In genomic region chr12:69537243-69537674, GRCm38 (mm10) we compare ENCODE assay signal across 8 mouse cellular contexts. TPM values are rescaled to one million over a fixed set of nuclear protein-coding genes. Genes with fewer than 3 reads are reported as not detected.
DNase-seq lines count a peak whose midpoint lies in the region; ATAC-seq and TF ChIP-seq lines count a peak whose summit lies in the region.

No protein-coding gene starts in this region.

- no peaks in the 10 kb centered on the region for H3K4me1 ChIP-seq in embryonic facial prominence, embryonic 11.5 days (ENCODE audit: control insufficient read depth, insufficient read depth, low read length)
- peaks cover 29% of the 10 kb centered on the region for H3K4me1 ChIP-seq in heart, embryonic 10.5 days
- peaks cover 32% of the 10 kb centered on the region for H3K4me1 ChIP-seq in kidney, postnatal 0 days (replicated peaks; ENCODE audit: insufficient read depth, low read length)
- H3K4me1 ChIP-seq in lung, adult 2 months (ENCODE audit: control insufficient read depth, insufficient read depth, low read length): peaks cover 12% of the 10 kb centered on the region

- peak; percentile 24; the same call in 1 of the 2 replicates for TF ChIP-seq CTCF in kidney, postnatal 0 days (IDR thresholded peaks at IDR 0.05; ENCODE audit: low read depth)
- no peak for TF ChIP-seq CTCF in lung, adult 2 months (IDR thresholded peaks at IDR 0.05; ENCODE audit: insufficient read depth, low read length)

- WGBS in embryonic facial prominence, embryonic 11.5 days: 32% methylated on average over 10 of the region's 10 CpGs
- 22% methylated on average over 10 of the region's 10 CpGs for WGBS in heart, embryonic 10.5 days
- whole genome bisulfite sequencing in kidney, postnatal 0 days: 11% methylated on average over 10 of the region's 10 CpGs
- 21% methylated on average over 10 of the region's 10 CpGs for whole genome bisulfite sequencing in lung, adult 2 months

- no peaks in the 10 kb centered on the region for H3K36me3 ChIP-seq in embryonic facial prominence, embryonic 11.5 days (replicated peaks; ENCODE audit: control insufficient read depth, insufficient read depth, low read depth, low read length)
- no peaks in the 10 kb centered on the region for H3K36me3 ChIP-seq in heart, embryonic 10.5 days
- H3K36me3 ChIP-seq in kidney, postnatal 0 days (ENCODE audit: insufficient read depth, low read length): no peaks in the 10 kb centered on the region

- peak overlapping the region; percentile 29 for H3K9ac ChIP-seq in embryonic facial prominence, embryonic 11.5 days (replicated peaks; ENCODE audit: low read length)
- peak overlapping the region; percentile 40; the same call in 1 of the 2 replicates for H3K9ac ChIP-seq in kidney, postnatal 0 days (ENCODE audit: low read depth, low read length)

- 0 out of 2 replicates have a peak, but pooled peaks have one; percentile 41 for ATAC-seq in embryonic facial prominence, embryonic 11.5 days (replicated peaks; ENCODE audit: insufficient number of reproducible peaks, low FRiP score, low TSS enrichment, low read depth)
- ATAC-seq in kidney, postnatal 0 days (replicated peaks; ENCODE audit: low FRiP score, low read depth): peak; percentile 33; the same call in 1 of the 2 replicates

- 0 out of 2 replicates have a peak overlapping the region, but pooled peaks have one; percentile 8 for H3K27ac ChIP-seq in embryonic facial prominence, embryonic 11.5 days (replicated peaks; ENCODE audit: low read depth, low read length)
- peak overlapping the region; percentile 88 for H3K27ac ChIP-seq in heart, embryonic 10.5 days
- peak overlapping the region; percentile 78 for H3K27ac ChIP-seq in kidney, postnatal 0 days

- peak overlapping the region; percentile 19 for H3K4me2 ChIP-seq in embryonic facial prominence, embryonic 11.5 days (ENCODE audit: low read depth, low read length)
- peak overlapping the region; percentile 50 for H3K4me2 ChIP-seq in kidney, postnatal 0 days (ENCODE audit: low read length)

- no peaks in the 10 kb centered on the region for H3K27me3 ChIP-seq in embryonic facial prominence, embryonic 11.5 days (ENCODE audit: control insufficient read depth, insufficient read depth, low read length)
- H3K27me3 ChIP-seq in heart, embryonic 10.5 days (ENCODE audit: insufficient read depth, poor library complexity, severe bottlenecking): no peaks in the 10 kb centered on the region
- H3K27me3 ChIP-seq in kidney, postnatal 0 days (ENCODE audit: insufficient read depth, low read length): no peaks in the 10 kb centered on the region

- no peak overlapping the region for H3K4me3 ChIP-seq in embryonic facial prominence, embryonic 11.5 days (ENCODE audit: low read depth, low read length)
- H3K4me3 ChIP-seq in heart, embryonic 10.5 days: peak overlapping the region; percentile 50
- H3K4me3 ChIP-seq in kidney, postnatal 0 days (replicated peaks; ENCODE audit: low read depth, low read length): no peak overlapping the region
- H3K4me3 ChIP-seq in lung, adult 2 months (replicated peaks; ENCODE audit: extremely low read depth, low read depth, low read length): peak overlapping the region; percentile 19

- peak; percentile 33 to 76 for DNase-seq in urinary bladder, adult 18-20 months (ENCODE audit: low spot score in 2 of 2)
- DNase-seq in urinary bladder, postnatal 10 days (ENCODE audit: low spot score): no peak
- peak; percentile 69 for DNase-seq in embryonic facial prominence, embryonic 11.5 days (ENCODE audit: low spot score)
- DNase-seq in heart, embryonic 10.5 days (ENCODE audit: low spot score): no peak
- peak; percentile 75 for DNase-seq in kidney, postnatal 0 days (ENCODE audit: low spot score)
- DNase-seq in lung, adult 2 months: no peak
- peak; percentile 29 for DNase-seq in retina, embryonic 14.5 days (ENCODE audit: low spot score)
- no peak for DNase-seq in c-Kit-positive CD71-positive TER-119-positive erythroid progenitor cells, embryonic 14.5 days (ENCODE audit: low spot score)

- TF ChIP-seq POLR2A in lung, adult 2 months (IDR thresholded peaks at IDR 0.05; ENCODE audit: borderline replicate concordance, extremely low read depth, low read depth, low read length): no peak; the same call in 1 of the 2 replicates

- no peaks in the 10 kb centered on the region for H3K9me3 ChIP-seq in embryonic facial prominence, embryonic 11.5 days (replicated peaks; ENCODE audit: control insufficient read depth, low read length)
- H3K9me3 ChIP-seq in heart, embryonic 10.5 days: no peaks in the 10 kb centered on the region
- no peaks in the 10 kb centered on the region for H3K9me3 ChIP-seq in kidney, postnatal 0 days (replicated peaks; ENCODE audit: low read length)

RNA-seq across cellular contexts. Expression of gene Vcpkmt, which starts 45.6 kb away (rescaled TPM):
- 29.9 and 34.7 TPM in 2 replicates for polyA plus RNA-seq in embryonic facial prominence, embryonic 11.5 days (2014; fragmentation: Nextera tagmentation; extraction: Ambion mirVana)
- 33.0 and 35.7 TPM in 2 replicates for polyA plus RNA-seq in heart, embryonic 10.5 days (2016; fragmentation: Nextera tagmentation; extraction: Ambion mirVana)
- 20.8 and 21.5 TPM in 2 replicates for polyA plus RNA-seq in kidney, postnatal 0 days (2015; fragmentation: Nextera tagmentation; extraction: Ambion mirVana)
- polyA plus RNA-seq in lung, adult 2 months (2012; rRNA removed): 7.3 and 11.3 TPM in 2 replicates

Comparison
In these comparisons a context has a peak if more than half of its experiments do, and no peak if none do; other contexts are left out.
1. DNase-seq: peak in urinary bladder, adult 18-20 months (2 of 2), embryonic facial prominence, embryonic 11.5 days (single experiment), kidney, postnatal 0 days (single experiment) and retina, embryonic 14.5 days (single experiment); none in urinary bladder, postnatal 10 days (single experiment), heart, embryonic 10.5 days (single experiment), lung, adult 2 months (single experiment) and c-Kit-positive CD71-positive TER-119-positive erythroid progenitor cells, embryonic 14.5 days (single experiment).
2. H3K27ac ChIP-seq: peak in every context shown above with its lines; median percentile 88 in heart, embryonic 10.5 days; 78 in kidney, postnatal 0 days; 8 in embryonic facial prominence, embryonic 11.5 days.
3. H3K4me3 ChIP-seq: peak in heart, embryonic 10.5 days (single experiment) and lung, adult 2 months (single experiment); none in embryonic facial prominence, embryonic 11.5 days (single experiment) and kidney, postnatal 0 days (single experiment).